Mouse (Mus musculus) limb, embryonic 14.5 days (tissue): ENCODE measurements around the gene Ntf3. TPM values are rescaled to one million over a fixed set of nuclear protein-coding genes. Genes with fewer than 3 reads are reported as not detected.

Source experiments
- ATAC-seq: fragments of 200-750 bp; cut with Nextera tagmentation; 2 replicates; pipeline ENCODE4 v1.8.0; 2017; ENCODE audit warnings: low read depth, moderate number of reproducible peaks, moderate TSS enrichment; ENCODE audit not compliant: low FRiP score
- DNase-seq: peaks from one replicate; pipeline ENCODE4 v3.0.0-alpha.2; 2015; ENCODE audit warnings: low spot score
- H3K27ac ChIP-seq: fragments of 300-500 bp; sonication (generic); replicated peaks from 2 replicates; pipeline ENCODE4 v1.5.1; 2014; ENCODE audit warnings: low read depth, mild to moderate bottlenecking, low read length, moderate library complexity, mixed read lengths
- H3K27me3 ChIP-seq: fragments of 300-500 bp; sonication (generic); 2 replicates; pipeline ENCODE4 v1.6.1; 2014; ENCODE audit warnings: low read length, mixed read lengths; ENCODE audit not compliant: control insufficient read depth, insufficient read depth
- H3K36me3 ChIP-seq: fragments of 300-500 bp; sonication (generic); 2 replicates; pipeline ENCODE4 v1.6.1; 2014; ENCODE audit warnings: mild to moderate bottlenecking, low read length, moderate library complexity, mixed read lengths; ENCODE audit not compliant: control insufficient read depth, insufficient read depth
- H3K4me1 ChIP-seq: fragments of 300-500 bp; sonication (generic); 2 replicates; pipeline ENCODE4 v1.6.1; 2014; ENCODE audit warnings: antibody characterized with exemption, low read length, mixed read lengths; ENCODE audit not compliant: control insufficient read depth, insufficient read depth
- H3K4me2 ChIP-seq: fragments of 300-500 bp; sonication (generic); replicated peaks from 2 replicates; pipeline ENCODE4 v1.6.1; 2014; ENCODE audit warnings: low read depth, mild to moderate bottlenecking, low read length, moderate library complexity; ENCODE audit not compliant: severe bottlenecking
- H3K4me3 ChIP-seq: fragments of 300-500 bp; sonication (generic); replicated peaks from 2 replicates; pipeline ENCODE4 v1.5.1; 2014; ENCODE audit warnings: low read length
- H3K9ac ChIP-seq: fragments of 300-500 bp; sonication (generic); 2 replicates; pipeline ENCODE4 v1.6.1; 2014; ENCODE audit warnings: mild to moderate bottlenecking, low read depth, low read length, moderate library complexity; ENCODE audit not compliant: severe bottlenecking
- H3K9me3 ChIP-seq: fragments of 300-500 bp; sonication (generic); 2 replicates; pipeline ENCODE4 v1.6.1; 2016; ENCODE audit warnings: low read length; ENCODE audit not compliant: control insufficient read depth
- POLR2A ChIP-seq: fragments of 200-500 bp; IDR thresholded peaks from 2 replicates; pipeline ENCODE4 v1.8.0; 2012; ENCODE audit warnings: inconsistent platforms, mild to moderate bottlenecking, moderate library complexity, borderline replicate concordance; ENCODE audit not compliant: insufficient read depth, insufficient read length; ENCODE audit errors: extremely low read depth
- WGBS: fragments of 180-500 bp; shearing (Covaris S2); extraction: QIAGEN DNeasy Blood & Tissue Kit; methylation state at CpG from one replicate; pipeline ENCODE4 v1.1.7; 2014; 5-methylcytosine and 5-hydroxymethylcytosine counted together
- polyA plus RNA-seq, 2 experiments: library from polyadenylated mRNA; depleted of rRNA in 1 of 2; stranded (reverse) in 1 of 2; unstranded in 1 of 2; fragments of >200 nt; fragmentation: Nextera tagmentation in 1 of 2; extraction: Ambion mirVana in 1 of 2; gene quantifications; 2 replicates each; pipeline versions ENCODE4 v1.2.1 to v1.2.3; 2012 to 2014

Gene Ntf3
- polyA plus RNA-seq, 2 experiments, result 18.6 to 21.5 TPM

GRCm38 (mm10) chr6:126170772-126171171 is 4.1 kb upstream of the Ntf3 start:
- no peak overlapping the region for H3K4me3 ChIP-seq
- H3K4me2 ChIP-seq, result no peak overlapping the region
- H3K9me3 ChIP-seq, result no peaks in the 10 kb centered on the region
- 71% methylated on average over 4 of the region's 4 CpGs for WGBS
- H3K27me3 ChIP-seq, result no peaks in the 10 kb centered on the region
- no peak overlapping the region for H3K27ac ChIP-seq
- H3K4me1 ChIP-seq, result 0 out of 2 replicates have a peak, but pooled peaks cover 4% of the 10 kb centered on the region
- no peak for TF ChIP-seq POLR2A
- no peak overlapping the region for H3K9ac ChIP-seq
- ATAC-seq, result no peak
- DNase-seq, result no peak
- H3K36me3 ChIP-seq, result no peaks in the 10 kb centered on the region

GRCm38 (mm10) chr6:126167731-126168130 is 1.0 kb upstream of the Ntf3 start:
- Histone ChIP-seq H3K27ac (no peak overlapping the region), H3K9ac (no peak overlapping the region), H3K4me3 (no peak overlapping the region), H3K27me3 (no peaks in the 10 kb centered on the region), H3K4me1 (peaks cover 19% of the 10 kb centered on the region), H3K9me3 (no peaks in the 10 kb centered on the region), H3K4me2 (peak overlapping the region; percentile 85), H3K36me3 (no peaks in the 10 kb centered on the region)
- DNase-seq (peak; percentile 78), ATAC-seq (no peak)
- 9% methylated on average over 3 of the region's 3 CpGs for WGBS
- TF ChIP-seq POLR2A, result no peak

GRCm38 (mm10) chr6:126167208-126167590 is 489 bp upstream of the Ntf3 start:
- Histone ChIP-seq H3K4me3 (peak overlapping the region; percentile 64), H3K9me3 (no peaks in the 10 kb centered on the region), H3K27ac (peak overlapping the region; percentile 40), H3K9ac (peak overlapping the region; percentile 32; the same call in 1 of the 2 replicates), H3K27me3 (no peaks in the 10 kb centered on the region), H3K4me2 (peak overlapping the region; percentile 85), H3K36me3 (no peaks in the 10 kb centered on the region), H3K4me1 (peaks cover 24% of the 10 kb centered on the region)
- no peak for TF ChIP-seq POLR2A
- no peak for DNase-seq
- 0 out of 2 replicates have a peak, but pooled peaks have one; percentile 1 for ATAC-seq
- 4% methylated on average over 6 of the region's 6 CpGs for WGBS

GRCm38 (mm10) chr6:126165591-126166155 is 1.0 kb downstream of the Ntf3 start:
- H3K36me3 ChIP-seq, result no peaks in the 10 kb centered on the region
- H3K4me3 ChIP-seq, result peak overlapping the region; percentile 64
- no peak for TF ChIP-seq POLR2A
- peak overlapping the region; percentile 32 for H3K9ac ChIP-seq
- 4% methylated on average over 17 of the region's 17 CpGs for WGBS
- DNase-seq (no peak), ATAC-seq (no peak)
- H3K4me1 ChIP-seq, result peaks cover 39% of the 10 kb centered on the region
- H3K27ac ChIP-seq, result no peak overlapping the region
- H3K9me3 ChIP-seq, result no peaks in the 10 kb centered on the region
- no peaks in the 10 kb centered on the region for H3K27me3 ChIP-seq
- H3K4me2 ChIP-seq, result peak overlapping the region; percentile 85

- peak; percentile 89; the same call in 1 of the 2 replicates for TF ChIP-seq POLR2A
- DNase-seq, result peak; percentile 82
- WGBS, result under 1% methylated on average over 27 of the region's 27 CpGs
These were observed 1.9 kb downstream of the Ntf3 start for GRCm38 (mm10) chr6:126164781-126165180.

More at GRCm38 (mm10) chr6:126164781-126165180, 1.9 kb downstream of the Ntf3 start:
- Histone ChIP-seq H3K4me2 (peak overlapping the region; percentile 85), H3K27ac (peak overlapping the region; percentile 80), H3K9me3 (no peaks in the 10 kb centered on the region), H3K27me3 (no peaks in the 10 kb centered on the region), H3K4me1 (peaks cover 43% of the 10 kb centered on the region), H3K4me3 (peak overlapping the region; percentile 64), H3K36me3 (no peaks in the 10 kb centered on the region), H3K9ac (peak overlapping the region; percentile 59)
- peak; percentile 44; the same call in 1 of the 2 replicates for ATAC-seq
